Mouse (Mus musculus): Measurements from ENCODE around the gene Actr2.
"Not testable (repeated sequence)": the region's sequence is repeated elsewhere in the genome, so short reads cannot be mapped to it uniquely, and the experiment has no call there.

Gene Actr2

GRCm38 (mm10) chr11:20045586-20045985, 67.1 kb downstream of the Actr2 start:
- no peak for DNase-seq (ENCODE audit: low spot score)

GRCm38 (mm10) chr11:20043256-20043655, 69.5 kb downstream of the Actr2 start:
- no peak for DNase-seq (ENCODE audit: low spot score)

DNA sequence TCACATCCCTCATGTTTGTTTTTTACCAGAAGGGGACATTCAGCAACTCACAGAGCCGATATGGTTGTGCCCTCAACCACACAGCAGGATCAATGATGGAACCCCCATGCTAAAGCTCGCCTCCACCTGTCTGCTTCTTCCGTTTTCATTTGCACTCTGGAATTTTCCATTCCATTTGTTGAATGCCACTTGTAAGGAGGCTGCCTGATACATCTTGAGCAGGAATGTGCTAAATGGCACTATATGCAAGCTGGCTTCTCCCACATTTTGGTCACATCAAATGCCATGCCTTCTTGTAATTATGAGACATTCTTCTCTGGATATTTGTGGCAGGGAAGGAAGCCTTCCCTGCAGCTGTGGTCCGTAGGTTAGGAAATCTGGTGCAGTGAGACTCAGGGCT, 70.6 kb downstream of the Actr2 start:
- no peak for DNase-seq (ENCODE audit: low spot score)

DNA sequence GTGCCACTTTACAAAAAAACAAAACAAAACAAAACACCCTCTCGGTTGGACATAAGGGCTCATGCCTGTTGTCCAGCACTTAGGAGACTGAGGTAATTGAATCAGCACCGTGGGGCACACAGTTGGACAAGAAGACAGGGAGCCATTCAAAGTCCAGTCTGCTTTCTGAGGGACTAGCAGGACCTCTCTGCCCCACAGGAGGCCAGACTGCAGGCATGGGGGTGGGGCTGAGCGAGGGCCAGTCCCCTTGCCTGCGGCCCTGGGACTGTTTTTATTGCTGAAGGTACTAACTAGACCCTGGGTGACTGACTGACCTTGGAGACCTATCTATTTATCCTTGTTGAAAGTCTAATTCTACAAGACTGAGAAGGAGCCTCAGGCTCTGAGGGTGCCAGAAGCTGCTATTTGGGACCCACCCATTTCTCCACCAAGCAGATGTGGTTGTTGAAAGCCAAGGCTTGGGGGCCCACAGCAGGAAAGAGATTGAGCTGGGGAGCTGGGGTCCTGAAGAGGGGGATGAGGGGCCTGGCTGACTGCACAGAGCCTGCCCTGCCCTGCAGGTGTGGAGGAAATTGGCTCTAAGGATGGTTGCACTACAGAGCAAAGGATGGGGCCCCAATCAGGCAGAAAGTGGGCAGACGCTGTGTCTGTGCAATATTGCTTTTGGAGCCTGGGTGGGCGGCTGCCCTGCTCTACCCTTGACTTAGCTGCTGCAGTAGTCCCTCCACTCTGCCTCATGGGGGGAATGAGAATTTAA, 71.4 kb downstream of the Actr2 start:
- DNase-seq (ENCODE audit: low spot score), result no peak

DNA sequence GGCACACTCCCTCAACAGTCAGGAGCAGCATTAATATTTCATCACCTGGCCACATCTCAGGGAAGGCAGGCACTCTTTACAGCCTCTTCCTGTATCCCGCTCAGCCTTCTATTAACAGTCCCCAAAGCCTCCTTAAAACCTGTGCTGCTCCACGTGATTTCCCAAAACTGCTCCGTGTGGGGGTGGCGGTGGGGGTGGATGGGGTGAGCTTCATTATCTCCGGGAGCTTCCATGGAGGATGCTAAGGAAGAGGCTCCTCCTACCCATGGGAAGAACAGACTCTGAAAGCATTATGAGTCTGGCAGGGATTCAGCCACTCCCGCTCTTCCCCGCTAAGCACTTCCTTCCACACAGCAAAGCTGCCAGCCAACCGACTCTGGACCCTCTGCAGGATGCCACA, 74.0 kb downstream of the Actr2 start:
- peak; percentile 63 for DNase-seq (ENCODE audit: low spot score)

GRCm38 (mm10) chr11:20037739-20038138, 75.0 kb downstream of the Actr2 start:
- no peak for DNase-seq (ENCODE audit: low spot score)

- DNase-seq (ENCODE audit: low spot score), result no peak
Observed at GRCm38 (mm10) chr11:20035972-20036371, 76.7 kb downstream of the Actr2 start.

DNA sequence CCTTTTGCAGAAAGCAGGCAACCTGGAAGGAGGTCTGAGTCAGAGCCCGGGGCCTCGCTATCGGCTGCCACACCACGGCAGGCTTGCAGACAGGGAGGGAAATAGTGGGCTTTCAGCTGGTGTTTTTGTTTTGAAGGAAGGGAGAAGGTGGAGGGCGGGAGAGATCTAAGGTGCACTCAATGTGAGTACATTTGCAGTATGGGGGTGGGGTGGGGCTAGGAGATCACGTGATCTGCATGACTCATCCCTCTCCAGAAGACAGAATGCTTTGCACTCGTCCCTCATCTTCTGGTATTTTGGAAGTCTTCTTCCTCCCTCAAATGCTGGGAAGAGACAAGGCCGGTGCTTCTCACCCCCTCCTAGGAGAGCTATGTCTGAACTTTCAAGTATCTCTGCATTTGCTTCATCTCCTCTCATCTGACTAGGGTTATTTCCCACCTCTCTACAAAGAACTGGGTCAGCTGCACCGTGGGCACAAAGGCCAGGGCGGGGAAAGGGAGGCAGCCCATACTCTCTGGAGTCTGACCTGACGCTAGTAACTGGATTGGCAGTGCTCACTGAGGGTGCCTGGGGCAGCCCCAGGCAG, 77.3 kb downstream of the Actr2 start:
- peak; percentile 69 for DNase-seq (ENCODE audit: low spot score)

- no peak for DNase-seq (ENCODE audit: low spot score)
Observed at GRCm38 (mm10) chr11:20034337-20034947, 78.3 kb downstream of the Actr2 start.

DNA sequence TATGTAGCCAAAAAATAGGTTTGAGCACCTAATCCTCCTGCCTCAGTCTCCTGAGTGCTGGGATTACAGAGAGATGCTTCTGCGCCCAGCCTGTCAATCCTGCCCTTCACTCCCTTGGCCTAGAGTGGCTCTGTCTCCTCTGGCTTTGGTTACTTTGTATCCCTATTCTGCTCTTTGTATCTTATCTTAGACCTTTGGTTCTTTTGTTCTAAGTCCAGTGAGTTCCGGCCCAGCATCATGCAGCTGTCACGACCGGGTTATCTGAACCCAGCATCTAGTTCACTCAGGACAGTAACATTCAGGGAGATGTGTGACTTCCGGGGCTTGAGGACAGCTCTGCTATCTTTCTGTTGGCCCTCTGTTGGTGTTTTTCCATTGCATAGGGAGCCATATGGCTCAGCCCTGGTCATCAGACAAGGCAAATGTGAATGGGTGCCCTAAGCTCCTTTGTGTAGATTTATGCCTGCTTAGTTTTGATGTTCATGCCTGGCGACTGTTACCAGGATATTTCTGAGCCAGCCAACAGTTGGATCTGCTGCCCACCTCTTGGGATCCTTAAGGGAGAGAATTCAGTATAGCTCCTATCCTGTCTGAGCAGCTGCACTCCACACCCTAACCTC, 79.1 kb downstream of the Actr2 start:
- DNase-seq (ENCODE audit: low spot score), result no peak

DNA sequence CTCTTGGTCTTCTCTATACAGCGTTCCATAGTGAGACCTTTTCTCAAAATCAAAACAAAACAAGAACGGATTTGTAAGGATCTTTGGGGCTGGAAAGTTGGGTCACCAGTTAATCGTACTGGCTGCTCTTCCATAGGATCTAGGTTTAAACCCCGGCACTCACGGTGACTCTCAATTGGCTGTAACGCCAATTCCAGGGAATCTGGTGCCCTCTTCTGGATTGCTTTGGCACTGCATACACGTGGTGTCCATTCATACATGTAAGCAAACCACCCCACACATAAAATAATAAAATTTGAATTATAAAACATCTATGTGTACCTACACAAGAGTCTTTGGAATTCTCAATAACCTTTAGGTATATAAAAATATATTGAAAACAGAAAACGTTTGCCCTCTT, 81.2 kb downstream of the Actr2 start:
- no peak for DNase-seq (ENCODE audit: low spot score)

DNA sequence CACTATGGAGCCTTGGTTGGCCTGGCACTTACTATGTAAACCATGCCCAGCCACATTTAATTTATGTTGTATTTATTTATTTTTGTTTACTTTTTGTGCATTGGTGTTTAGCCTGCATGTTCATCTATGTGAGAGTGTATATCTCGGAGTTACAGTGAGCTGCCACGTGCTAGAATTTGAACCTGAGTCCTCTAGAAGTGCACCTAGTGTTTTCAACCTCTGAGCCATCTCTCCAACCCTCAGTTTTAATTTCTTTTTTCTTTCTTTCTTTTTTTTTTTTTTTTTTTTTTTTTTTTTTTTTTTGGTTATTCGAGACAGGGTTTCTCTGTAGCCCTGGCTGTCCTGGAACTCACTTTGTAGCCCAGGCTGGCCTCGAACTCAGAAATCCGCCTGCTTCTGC, 81.7 kb downstream of the Actr2 start:
- DNase-seq (ENCODE audit: low spot score), result not testable (repeated sequence)

DNA sequence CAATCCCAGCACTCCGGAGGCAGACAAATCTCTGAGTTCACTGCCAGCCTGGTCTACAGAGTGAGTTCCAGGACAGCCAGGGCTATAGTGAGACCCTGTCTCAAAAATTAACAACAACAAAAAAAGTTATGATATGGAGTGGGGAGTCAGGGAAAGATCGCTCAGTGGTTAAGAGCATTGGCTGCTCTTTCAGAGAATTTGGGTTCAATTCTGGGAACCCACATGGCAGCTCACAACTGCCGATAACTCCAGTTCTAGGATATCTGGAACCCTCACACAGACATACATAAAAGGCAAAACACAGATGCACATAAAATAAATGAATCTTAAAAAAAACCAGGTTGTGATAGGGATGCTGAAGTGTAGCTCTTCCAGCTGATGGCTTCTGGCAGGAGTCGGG, 83.7 kb downstream of the Actr2 start:
- DNase-seq (ENCODE audit: low spot score), result no peak

- DNase-seq (ENCODE audit: low spot score), result no peak
Observed at GRCm38 (mm10) chr11:20028396-20028795, 84.3 kb downstream of the Actr2 start.

DNA sequence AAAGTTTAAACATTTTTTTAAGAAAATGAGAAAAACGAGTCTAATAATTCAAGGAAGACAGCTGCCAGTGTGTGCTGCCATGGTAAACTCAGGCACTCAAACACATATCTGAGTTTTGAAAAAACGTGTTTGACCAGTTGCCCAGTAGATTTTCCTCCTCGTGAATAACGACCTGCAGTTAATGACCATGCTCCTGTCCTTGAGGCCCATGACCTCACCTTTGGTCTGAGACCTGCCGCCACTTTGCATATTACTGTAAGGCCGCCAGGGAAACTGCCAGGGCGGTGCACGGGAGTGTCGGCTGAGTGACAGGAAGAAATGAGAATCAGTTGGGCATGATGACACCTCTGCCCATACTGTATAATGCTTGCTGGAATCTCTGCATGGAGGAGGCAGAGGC, 85.0 kb downstream of the Actr2 start:
- DNase-seq (ENCODE audit: low spot score), result no peak

- no peak for DNase-seq (ENCODE audit: low spot score)
Observed at GRCm38 (mm10) chr11:20025899-20026298, 86.8 kb downstream of the Actr2 start.

DNA sequence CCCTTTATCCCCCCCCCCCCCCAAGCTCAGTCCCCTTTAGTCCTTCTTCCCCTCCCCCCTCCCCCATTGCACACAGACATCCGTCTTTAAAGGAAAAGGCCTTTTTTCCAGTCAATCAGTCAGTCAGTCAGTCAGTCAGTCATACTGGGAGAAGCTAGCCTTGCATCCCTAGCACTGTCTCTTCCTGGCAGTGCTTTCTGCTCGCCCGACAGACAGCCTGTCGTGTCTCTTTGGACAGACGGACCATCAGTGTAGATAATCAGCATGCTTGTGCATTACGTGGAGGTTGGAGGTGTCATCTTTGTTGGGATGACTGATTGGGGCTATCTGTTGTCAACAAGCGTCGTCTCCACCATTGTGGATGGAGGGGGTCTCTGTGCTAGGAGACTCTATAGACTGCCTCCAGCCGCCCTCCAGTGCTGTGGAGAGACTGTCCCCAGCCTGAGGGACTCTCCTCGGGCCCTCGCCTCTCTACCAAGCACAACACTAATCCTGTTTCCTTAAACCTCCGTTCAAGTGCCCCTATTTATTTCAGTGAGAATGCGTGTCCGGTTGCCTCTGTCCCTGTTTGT, 89.7 kb downstream of the Actr2 start:
- DNase-seq (ENCODE audit: low spot score), result no peak

DNA sequence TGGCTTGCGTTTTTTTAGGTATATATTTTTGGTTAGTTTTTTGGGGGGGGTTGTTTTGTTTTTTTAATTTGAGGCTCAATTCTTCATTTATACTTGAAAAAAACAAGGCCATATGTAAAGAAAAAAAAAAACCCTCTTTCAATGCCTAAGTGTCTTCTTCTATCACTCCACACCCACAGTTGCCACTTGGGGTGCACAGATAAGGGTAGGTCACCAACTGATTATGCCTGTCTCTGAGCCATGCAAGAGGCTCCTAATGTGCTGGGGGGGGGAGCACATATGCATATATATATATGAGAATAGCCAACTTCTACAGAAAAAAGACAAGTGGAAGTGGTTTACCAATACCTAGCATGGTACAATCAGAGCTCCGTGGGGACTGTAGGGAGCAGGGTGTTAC, 90.3 kb downstream of the Actr2 start:
- no peak for DNase-seq (ENCODE audit: low spot score)

DNA sequence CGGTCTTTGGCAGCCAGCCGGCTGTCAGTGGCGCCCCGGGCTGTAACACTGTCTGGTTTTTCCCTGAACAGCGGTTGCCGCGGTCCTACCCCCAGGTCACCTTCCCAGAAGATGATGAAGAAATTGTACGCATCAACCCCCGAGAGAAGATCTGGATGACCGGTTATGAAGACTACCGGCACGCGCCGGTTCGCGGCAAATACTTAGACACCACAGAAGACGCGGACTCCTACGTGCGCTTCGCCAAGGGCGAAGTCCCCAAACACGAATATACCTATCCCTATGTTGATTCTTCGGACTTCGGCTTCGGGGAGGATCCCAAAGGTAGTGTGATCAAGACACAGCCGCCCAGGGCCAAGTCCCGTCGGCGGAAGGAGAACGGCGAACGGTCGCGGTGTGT, 92.0 kb downstream of the Actr2 start:
- DNase-seq (ENCODE audit: low spot score), result no peak

- DNase-seq (ENCODE audit: low spot score), result no peak
Observed at GRCm38 (mm10) chr11:20018905-20019304, 93.8 kb downstream of the Actr2 start.

GRCm38 (mm10) chr11:20017937-20018336, 94.8 kb downstream of the Actr2 start:
- DNase-seq (ENCODE audit: low spot score), result no peak

- DNase-seq (ENCODE audit: low spot score), result no peak
Observed at GRCm38 (mm10) chr11:20013366-20013765, 99.3 kb downstream of the Actr2 start.
